Mouse (Mus musculus) embryonic facial prominence, embryonic 12.5 days (tissue): ENCODE measurements around the gene Nbas. TPM values are rescaled to one million over a fixed set of nuclear protein-coding genes. Genes with fewer than 3 reads are reported as not detected.
A peak's percentile ranks its signal among the peaks of the same experiment; 100 is the strongest.

Experiments
- ATAC-seq: fragments of 200-750 bp; cut with Nextera tagmentation; 2 replicates; pipeline ENCODE4 v1.8.0; 2017; ENCODE audit not compliant: insufficient number of reproducible peaks, insufficient read depth, low FRiP score, low TSS enrichment
- H3K27ac ChIP-seq: fragments of 300-500 bp; sonication (generic); 2 replicates; pipeline ENCODE4 v1.5.1; 2016; ENCODE audit warnings: mild to moderate bottlenecking
- H3K27me3 ChIP-seq: fragments of 300-500 bp; sonication (generic); 2 replicates; pipeline ENCODE4 v1.6.1; 2016; ENCODE audit warnings: mild to moderate bottlenecking, moderate library complexity
- H3K36me3 ChIP-seq: fragments of 300-500 bp; sonication (generic); 2 replicates; pipeline ENCODE4 v1.6.1; 2016; ENCODE audit warnings: mild to moderate bottlenecking
- H3K4me1 ChIP-seq: fragments of 300-500 bp; sonication (generic); 2 replicates; pipeline ENCODE4 v1.6.1; 2016
- H3K4me2 ChIP-seq: fragments of 300-500 bp; sonication (generic); replicated peaks from 2 replicates; pipeline ENCODE4 v1.6.1; 2016; ENCODE audit warnings: mild to moderate bottlenecking, moderate library complexity
- H3K4me3 ChIP-seq: fragments of 300-500 bp; sonication (generic); 2 replicates; pipeline ENCODE4 v1.5.1; 2016; ENCODE audit warnings: mild to moderate bottlenecking
- H3K9ac ChIP-seq: fragments of 300-500 bp; sonication (generic); 2 replicates; pipeline ENCODE4 v1.6.1; 2016; ENCODE audit warnings: mild to moderate bottlenecking, moderate library complexity
- H3K9me3 ChIP-seq: fragments of 300-500 bp; sonication (generic); 2 replicates; pipeline ENCODE4 v1.6.1; 2016; ENCODE audit warnings: mild to moderate bottlenecking, moderate library complexity
- WGBS: fragments of 180-500 bp; shearing (Covaris S2); methylation state at CpG from one replicate; pipeline ENCODE4 v1.1.7; 2016; 5-methylcytosine and 5-hydroxymethylcytosine counted together
- polyA plus RNA-seq: library from polyadenylated mRNA; unstranded; fragments of >200 nt; fragmentation: Nextera tagmentation; extraction: Ambion mirVana; gene quantifications from 2 replicates; pipeline ENCODE4 v1.2.1, GENCODE M21; 2016

The Nbas gene
- polyA plus RNA-seq, 1 experiment from 2014 or later = 16.3 TPM

GRCm38 (mm10) chr12:13564330-13564729 is 295.4 kb downstream of the Nbas start:
- no peak overlapping the region for H3K27ac ChIP-seq
- no peaks in the 10 kb centered on the region for H3K4me1 ChIP-seq
- H3K27me3 ChIP-seq = no peaks in the 10 kb centered on the region
- ATAC-seq = no peak
- H3K4me3 ChIP-seq = no peak overlapping the region
- no peak overlapping the region for H3K9ac ChIP-seq
- peaks cover 6% of the 10 kb centered on the region; the same call in 1 of the 2 replicates for H3K36me3 ChIP-seq
- 91% methylated on average over 2 of the region's 2 CpGs for WGBS
- no peak overlapping the region for H3K4me2 ChIP-seq
- no peaks in the 10 kb centered on the region for H3K9me3 ChIP-seq

- H3K36me3 ChIP-seq = peaks cover 4% of the 10 kb centered on the region; the same call in 1 of the 2 replicates
- 70% methylated on average over 7 of the region's 7 CpGs for WGBS
- H3K4me2 ChIP-seq = no peak overlapping the region
- H3K4me1 ChIP-seq = no peaks in the 10 kb centered on the region
- no peak overlapping the region for H3K4me3 ChIP-seq
- no peaks in the 10 kb centered on the region for H3K27me3 ChIP-seq
- H3K9ac ChIP-seq = no peak overlapping the region
- no peak for ATAC-seq
- H3K27ac ChIP-seq = no peak overlapping the region
- no peaks in the 10 kb centered on the region for H3K9me3 ChIP-seq
Measured at GRCm38 (mm10) chr12:13566421-13566820, 297.5 kb downstream of the Nbas start.

GRCm38 (mm10) chr12:13575158-13575557 is 306.2 kb downstream of the Nbas start:
- WGBS = 49% methylated on average over 4 of the region's 4 CpGs
- no peaks in the 10 kb centered on the region for H3K36me3 ChIP-seq
- H3K4me1 ChIP-seq = peaks cover 8% of the 10 kb centered on the region
- H3K4me2 ChIP-seq = no peak overlapping the region
- H3K9me3 ChIP-seq = no peaks in the 10 kb centered on the region
- H3K27ac ChIP-seq = no peak overlapping the region
- H3K27me3 ChIP-seq = no peaks in the 10 kb centered on the region
- H3K9ac ChIP-seq = no peak overlapping the region
- no peak overlapping the region for H3K4me3 ChIP-seq
- no peak for ATAC-seq

GRCm38 (mm10) chr12:13575605-13576600 is 307.0 kb downstream of the Nbas start:
- Histone ChIP-seq H3K9me3 (no peaks in the 10 kb centered on the region), H3K4me3 (no peak overlapping the region), H3K9ac (no peak overlapping the region), H3K27me3 (no peaks in the 10 kb centered on the region), H3K27ac (no peak overlapping the region), H3K4me2 (no peak overlapping the region), H3K4me1 (peaks cover 8% of the 10 kb centered on the region), H3K36me3 (no peaks in the 10 kb centered on the region)
- WGBS = 86% methylated on average over 5 of the region's 5 CpGs
- no peak for ATAC-seq

- Histone ChIP-seq H3K4me2 (no peak overlapping the region), H3K9ac (no peak overlapping the region), H3K27me3 (no peaks in the 10 kb centered on the region), H3K4me3 (no peak overlapping the region), H3K36me3 (no peaks in the 10 kb centered on the region), H3K9me3 (no peaks in the 10 kb centered on the region), H3K27ac (no peak overlapping the region), H3K4me1 (peaks cover 8% of the 10 kb centered on the region)
- ATAC-seq = 0 out of 2 replicates have a peak, but pooled peaks have one; percentile 35
- WGBS = 60% methylated on average over 4 of the region's 4 CpGs
Measured at GRCm38 (mm10) chr12:13576761-13577160, 307.8 kb downstream of the Nbas start.

- H3K4me1 ChIP-seq = no peaks in the 10 kb centered on the region
- no peak for ATAC-seq
- 87% methylated on average over 1 of the region's 1 CpGs for WGBS
- no peak overlapping the region for H3K4me2 ChIP-seq
- H3K36me3 ChIP-seq = peaks cover 7% of the 10 kb centered on the region
- no peaks in the 10 kb centered on the region for H3K9me3 ChIP-seq
- no peak overlapping the region for H3K4me3 ChIP-seq
- H3K27ac ChIP-seq = no peak overlapping the region
- no peak overlapping the region for H3K9ac ChIP-seq
- no peaks in the 10 kb centered on the region for H3K27me3 ChIP-seq
Measured at GRCm38 (mm10) chr12:13580796-13581195, 311.9 kb downstream of the Nbas start.

GRCm38 (mm10) chr12:13583386-13583785 is 314.5 kb downstream of the Nbas start:
- H3K4me3 ChIP-seq = no peak overlapping the region
- H3K27ac ChIP-seq = no peak overlapping the region
- 92% methylated on average over 6 of the region's 6 CpGs for WGBS
- H3K4me2 ChIP-seq = no peak overlapping the region
- H3K9me3 ChIP-seq = no peaks in the 10 kb centered on the region
- H3K36me3 ChIP-seq = peaks cover 7% of the 10 kb centered on the region
- no peak overlapping the region for H3K9ac ChIP-seq
- no peaks in the 10 kb centered on the region for H3K4me1 ChIP-seq
- ATAC-seq = no peak
- no peaks in the 10 kb centered on the region for H3K27me3 ChIP-seq

- Histone ChIP-seq H3K4me2 (no peak overlapping the region), H3K9me3 (no peaks in the 10 kb centered on the region), H3K4me1 (no peaks in the 10 kb centered on the region), H3K27ac (no peak overlapping the region), H3K9ac (no peak overlapping the region), H3K4me3 (no peak overlapping the region), H3K27me3 (no peaks in the 10 kb centered on the region), H3K36me3 (peaks cover 7% of the 10 kb centered on the region)
- WGBS = 81% methylated on average over 6 of the region's 6 CpGs
- no peak for ATAC-seq
Measured at GRCm38 (mm10) chr12:13585527-13586156, 316.7 kb downstream of the Nbas start.

- WGBS = 86% methylated on average over 4 of the region's 4 CpGs
- Histone ChIP-seq H3K9me3 (no peaks in the 10 kb centered on the region), H3K4me3 (no peak overlapping the region), H3K4me1 (no peaks in the 10 kb centered on the region), H3K27ac (no peak overlapping the region), H3K4me2 (no peak overlapping the region), H3K36me3 (peaks cover 7% of the 10 kb centered on the region), H3K27me3 (no peaks in the 10 kb centered on the region), H3K9ac (no peak overlapping the region)
- ATAC-seq = no peak
Measured at GRCm38 (mm10) chr12:13587675-13588074, 318.7 kb downstream of the Nbas start.

- no peaks in the 10 kb centered on the region for H3K27me3 ChIP-seq
- no peak overlapping the region for H3K4me2 ChIP-seq
- H3K36me3 ChIP-seq = no peaks in the 10 kb centered on the region
- 94% methylated on average over 5 of the region's 5 CpGs for WGBS
- H3K4me3 ChIP-seq = no peak overlapping the region
- H3K4me1 ChIP-seq = no peaks in the 10 kb centered on the region
- H3K27ac ChIP-seq = no peak overlapping the region
- no peak overlapping the region for H3K9ac ChIP-seq
- no peaks in the 10 kb centered on the region for H3K9me3 ChIP-seq
- no peak for ATAC-seq
Measured at GRCm38 (mm10) chr12:13589021-13589420, 320.1 kb downstream of the Nbas start.

- Histone ChIP-seq H3K4me2 (no peak overlapping the region), H3K27me3 (no peaks in the 10 kb centered on the region), H3K4me3 (no peak overlapping the region), H3K9me3 (no peaks in the 10 kb centered on the region), H3K9ac (no peak overlapping the region), H3K27ac (no peak overlapping the region), H3K4me1 (no peaks in the 10 kb centered on the region), H3K36me3 (no peaks in the 10 kb centered on the region)
- ATAC-seq = no peak
- 72% methylated on average over 9 of the region's 9 CpGs for whole genome bisulfite sequencing
Measured at GRCm38 (mm10) chr12:13594746-13595469, 326.0 kb downstream of the Nbas start.
